Mouse (Mus musculus) heart, embryonic 16.5 days (tissue): ENCODE results near the gene Ncoa5. TPM values are rescaled to one million over a fixed set of nuclear protein-coding genes. Genes with fewer than 3 reads are reported as not detected.

Source experiments
- ATAC-seq: fragments of 200-750 bp; cut with Nextera tagmentation; replicated peaks from 2 replicates; pipeline ENCODE4 v1.8.0; 2017; ENCODE audit warnings: moderate number of reproducible peaks; ENCODE audit not compliant: insufficient read depth, low FRiP score; ENCODE audit errors: extremely low read depth
- H3K27ac ChIP-seq: fragments of 300-500 bp; sonication (generic); 2 replicates; pipeline ENCODE4 v1.5.1; 2014; ENCODE audit warnings: mild to moderate bottlenecking, low read length, control low read depth, moderate library complexity
- H3K27me3 ChIP-seq: fragments of 300-500 bp; sonication (generic); 2 replicates; pipeline ENCODE4 v1.6.1; 2014; ENCODE audit warnings: low read length, mixed read lengths; ENCODE audit not compliant: control insufficient read depth, insufficient read depth
- H3K36me3 ChIP-seq: fragments of 300-500 bp; sonication (generic); 2 replicates; pipeline ENCODE4 v1.6.1; 2014; ENCODE audit not compliant: control insufficient read depth, insufficient read depth
- H3K4me1 ChIP-seq: fragments of 300-500 bp; sonication (generic); 2 replicates; pipeline ENCODE4 v1.6.1; 2014; ENCODE audit warnings: low read length, mixed read lengths; ENCODE audit not compliant: control insufficient read depth, insufficient read depth
- H3K4me2 ChIP-seq: fragments of 300-500 bp; sonication (generic); 2 replicates; pipeline ENCODE4 v1.6.1; 2014; ENCODE audit warnings: low read depth, mild to moderate bottlenecking, control low read depth, low read length
- H3K4me3 ChIP-seq: fragments of 300-500 bp; sonication (generic); 2 replicates; pipeline ENCODE4 v1.5.1; 2014; ENCODE audit warnings: mild to moderate bottlenecking, control low read depth, low read length
- H3K9ac ChIP-seq: fragments of 300-500 bp; sonication (generic); 2 replicates; pipeline ENCODE4 v1.6.1; 2014; ENCODE audit warnings: low read length, control low read depth
- H3K9me3 ChIP-seq: fragments of 300-500 bp; sonication (generic); replicated peaks from 2 replicates; pipeline ENCODE4 v1.6.1; 2016; ENCODE audit warnings: low read length; ENCODE audit not compliant: control insufficient read depth
- WGBS: fragments of 180-500 bp; shearing (Covaris S2); extraction: QIAGEN DNeasy Blood & Tissue Kit; methylation state at CpG from one replicate; pipeline ENCODE4 v1.1.7; 2014; 5-methylcytosine and 5-hydroxymethylcytosine counted together
- polyA plus RNA-seq: library from polyadenylated mRNA; unstranded; fragments of >200 nt; fragmentation: Nextera tagmentation; extraction: Ambion mirVana; gene quantifications from 2 replicates; pipeline ENCODE4 v1.2.1, GENCODE M21; 2015

The Ncoa5 gene
- polyA plus RNA-seq = 42.5 and 43.2 TPM in 2 replicates

DNA sequence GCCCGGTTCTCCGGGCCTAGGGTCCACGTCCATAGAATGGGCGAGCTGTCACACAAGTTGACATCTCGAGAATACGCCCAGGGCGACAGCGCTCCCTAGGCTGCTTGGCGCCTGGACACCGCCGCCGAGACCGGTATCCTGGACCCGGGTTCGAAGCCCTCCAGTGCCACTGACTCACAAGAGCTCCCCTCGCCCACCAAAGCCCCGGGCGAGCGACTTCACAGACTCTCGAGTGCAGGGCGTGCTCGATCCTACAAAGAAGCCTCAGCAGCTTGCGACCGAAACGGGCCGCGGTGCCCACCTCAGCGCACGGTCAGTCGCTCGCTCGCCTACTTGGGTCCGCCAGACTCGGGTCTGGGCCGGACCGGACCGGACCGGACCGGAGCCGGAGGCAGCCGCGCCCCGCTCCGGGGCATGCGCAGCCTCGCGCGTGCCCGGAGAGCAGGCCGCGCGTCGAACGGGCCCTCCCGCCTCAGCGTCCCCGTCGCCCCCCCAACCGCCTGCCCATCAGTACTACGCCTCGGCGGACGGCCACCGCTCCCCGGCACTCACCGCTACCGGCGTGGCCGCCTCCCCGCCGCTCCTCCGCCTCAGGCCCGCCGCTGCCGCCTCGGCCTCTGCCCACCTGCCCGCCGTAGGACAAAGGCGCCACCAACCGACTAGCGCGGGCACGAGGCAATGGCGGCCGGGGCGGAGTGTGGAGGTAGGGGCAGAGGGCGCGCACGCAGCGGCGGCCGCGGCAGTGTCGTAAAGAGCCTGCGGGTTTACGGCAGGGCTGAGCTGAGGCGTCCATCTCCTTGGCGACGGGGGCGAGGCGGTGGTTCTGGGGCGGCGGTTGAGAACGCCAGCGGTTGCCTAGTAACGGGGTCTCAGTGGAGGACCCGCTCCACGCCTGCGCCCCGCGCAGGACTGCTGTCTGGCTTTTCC is at the start of gene Ncoa5:
Gene Ncoa5 (minus strand): TSS at position 737 of the 927 bp plus-strand sequence.
- H3K4me3 ChIP-seq = peak within 1 kb of the TSS; percentile 92
- H3K36me3 ChIP-seq = no peaks in the 10 kb centered on the region
- H3K9ac ChIP-seq = peak within 1 kb of the TSS; percentile 96
- under 1% methylated on average over 103 of the region's 111 CpGs for WGBS
- H3K27ac ChIP-seq = peak within 1 kb of the TSS; percentile 80
- H3K27me3 ChIP-seq = no peaks in the 10 kb centered on the region
- peak; percentile 96 for ATAC-seq
- peaks cover 14% of the 10 kb centered on the region for H3K4me1 ChIP-seq
- H3K9me3 ChIP-seq = no peaks in the 10 kb centered on the region
- peak within 1 kb of the TSS; percentile 76 for H3K4me2 ChIP-seq

DNA sequence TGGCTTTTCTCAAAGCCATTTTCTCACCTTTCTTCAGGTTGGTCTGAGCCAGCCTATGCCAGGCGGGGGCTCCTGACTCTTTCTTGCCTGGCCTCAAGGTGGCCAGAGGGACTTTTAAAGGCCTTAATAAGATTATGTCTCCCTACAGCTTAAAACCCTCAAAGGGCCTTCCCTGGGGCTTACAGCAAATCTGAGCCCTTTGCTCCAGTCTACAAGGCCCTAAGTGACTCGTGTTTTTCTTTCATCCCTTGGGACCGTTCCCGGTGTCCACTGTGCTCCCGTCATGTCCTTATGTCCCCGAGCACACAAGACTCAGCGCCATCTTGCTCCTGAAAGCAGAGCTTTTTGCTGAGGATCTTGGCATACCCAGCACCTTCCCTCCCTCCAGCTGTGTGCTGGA is 46.6 kb upstream of the Ncoa5 start:
- H3K4me2 ChIP-seq = no peak overlapping the region
- no peak overlapping the region for H3K4me3 ChIP-seq
- H3K27ac ChIP-seq = no peak overlapping the region
- H3K27me3 ChIP-seq = peaks cover 53% of the 10 kb centered on the region
- no peak for ATAC-seq
- no peaks in the 10 kb centered on the region for H3K4me1 ChIP-seq
- no peaks in the 10 kb centered on the region for H3K36me3 ChIP-seq
- H3K9me3 ChIP-seq = no peaks in the 10 kb centered on the region
- WGBS = 14% methylated on average over 7 of the region's 7 CpGs
- no peak overlapping the region for H3K9ac ChIP-seq

DNA sequence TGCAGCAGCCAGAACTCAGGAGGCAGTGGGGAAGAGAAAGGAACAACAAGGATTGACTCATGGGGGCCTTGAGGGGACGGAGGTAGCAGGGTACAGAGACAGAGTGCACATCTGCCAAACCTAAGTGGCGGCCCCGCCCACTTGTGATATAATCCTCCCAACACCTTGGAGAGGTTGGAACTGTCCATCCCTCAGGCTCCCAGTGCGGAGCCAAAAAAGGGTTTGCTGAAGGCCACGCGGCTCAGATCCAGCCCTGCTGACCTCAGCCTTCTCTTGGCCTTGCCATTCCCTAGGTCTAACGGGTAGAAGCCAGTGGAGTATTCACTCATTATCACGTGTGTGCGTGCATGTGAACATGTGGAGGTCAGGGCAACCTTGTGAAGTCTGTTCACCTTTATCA is 46.0 kb upstream of the Ncoa5 start:
- Histone ChIP-seq H3K4me3 (no peak overlapping the region), H3K27me3 (peaks cover 59% of the 10 kb centered on the region), H3K9ac (no peak overlapping the region), H3K36me3 (no peaks in the 10 kb centered on the region), H3K4me2 (no peak overlapping the region), H3K4me1 (no peaks in the 10 kb centered on the region), H3K27ac (no peak overlapping the region), H3K9me3 (no peaks in the 10 kb centered on the region)
- ATAC-seq = no peak
- 18% methylated on average over 9 of the region's 9 CpGs for WGBS

DNA sequence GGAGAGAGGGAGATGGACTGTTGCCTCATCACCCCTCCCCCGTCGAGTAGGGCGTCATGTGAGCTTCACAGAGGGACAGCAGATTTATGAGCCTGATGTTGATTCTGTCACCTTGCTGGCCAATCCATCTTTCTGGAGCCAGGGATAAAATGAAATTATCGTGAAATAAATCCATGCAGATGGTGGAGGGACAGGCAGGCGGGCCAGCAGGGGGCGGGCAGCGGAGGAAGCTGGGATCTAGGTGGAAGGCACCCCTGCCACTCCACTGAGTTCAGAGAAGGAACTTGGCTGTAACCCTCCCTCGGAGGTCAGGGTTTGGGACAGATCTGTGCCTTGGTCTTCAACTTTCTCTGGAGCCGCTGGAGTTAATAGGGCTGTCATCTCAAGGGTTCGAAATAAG is 43.9 kb upstream of the Ncoa5 start:
- no peaks in the 10 kb centered on the region for H3K9me3 ChIP-seq
- no peak for ATAC-seq
- peaks cover 73% of the 10 kb centered on the region for H3K27me3 ChIP-seq
- H3K36me3 ChIP-seq = no peaks in the 10 kb centered on the region
- H3K4me3 ChIP-seq = no peak overlapping the region
- WGBS = 21% methylated on average over 10 of the region's 10 CpGs
- H3K9ac ChIP-seq = no peak overlapping the region
- no peak overlapping the region for H3K4me2 ChIP-seq
- no peak overlapping the region for H3K27ac ChIP-seq
- 0 out of 2 replicates have a peak, but pooled peaks cover 2% of the 10 kb centered on the region for H3K4me1 ChIP-seq

DNA sequence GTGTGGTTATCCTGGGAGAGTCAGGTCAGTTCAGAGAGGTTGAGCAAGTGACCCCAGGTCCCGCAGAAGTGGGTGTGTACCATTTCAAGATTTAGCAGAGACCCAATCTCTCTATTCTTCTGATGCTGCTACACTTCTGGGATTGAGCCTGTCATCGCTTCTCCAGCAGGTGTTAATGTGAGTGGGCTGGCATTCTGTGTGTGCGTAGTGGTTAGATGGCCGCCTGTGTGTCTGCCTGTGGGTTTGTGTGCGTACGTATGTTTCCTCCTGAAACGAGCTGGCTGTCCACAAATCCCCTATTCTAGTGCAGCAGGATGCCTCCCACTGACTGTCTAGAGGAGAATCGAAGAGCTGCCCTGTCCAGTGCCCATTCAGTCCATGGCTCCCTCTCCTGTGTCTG is 43.4 kb upstream of the Ncoa5 start:
- no peak overlapping the region for H3K4me2 ChIP-seq
- H3K9me3 ChIP-seq = no peaks in the 10 kb centered on the region
- no peaks in the 10 kb centered on the region for H3K36me3 ChIP-seq
- ATAC-seq = no peak
- no peak overlapping the region for H3K4me3 ChIP-seq
- H3K27me3 ChIP-seq = peaks cover 78% of the 10 kb centered on the region
- H3K27ac ChIP-seq = no peak overlapping the region
- WGBS = 54% methylated on average over 8 of the region's 8 CpGs
- H3K9ac ChIP-seq = no peak overlapping the region
- H3K4me1 ChIP-seq = 0 out of 2 replicates have a peak, but pooled peaks cover 2% of the 10 kb centered on the region

DNA sequence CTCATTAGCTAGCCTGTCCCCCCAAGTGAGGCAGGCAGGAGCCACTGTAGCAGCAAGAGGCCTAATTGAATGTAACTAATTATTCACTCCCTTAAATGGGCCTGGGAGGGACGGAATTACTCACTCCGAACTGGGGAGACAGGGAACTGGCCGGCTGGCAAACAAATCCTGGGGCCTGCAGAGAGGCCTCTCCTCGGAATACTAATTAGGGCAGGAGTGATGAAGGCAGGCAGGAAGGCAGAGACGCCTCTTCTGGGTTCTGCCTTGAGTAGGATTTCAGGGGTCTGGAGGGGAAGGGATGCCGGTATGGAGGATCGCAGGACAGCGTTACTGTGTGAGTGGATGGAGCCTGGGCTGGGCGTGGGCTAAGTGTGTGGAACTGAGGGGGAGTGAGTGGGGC is 42.4 kb upstream of the Ncoa5 start:
- Histone ChIP-seq H3K9ac (no peak overlapping the region), H3K36me3 (no peaks in the 10 kb centered on the region), H3K4me3 (no peak overlapping the region), H3K27ac (no peak overlapping the region), H3K4me2 (no peak overlapping the region), H3K9me3 (no peaks in the 10 kb centered on the region), H3K27me3 (peaks cover 84% of the 10 kb centered on the region), H3K4me1 (0 out of 2 replicates have a peak, but pooled peaks cover 2% of the 10 kb centered on the region)
- no peak for ATAC-seq
- 9% methylated on average over 9 of the region's 9 CpGs for WGBS

DNA sequence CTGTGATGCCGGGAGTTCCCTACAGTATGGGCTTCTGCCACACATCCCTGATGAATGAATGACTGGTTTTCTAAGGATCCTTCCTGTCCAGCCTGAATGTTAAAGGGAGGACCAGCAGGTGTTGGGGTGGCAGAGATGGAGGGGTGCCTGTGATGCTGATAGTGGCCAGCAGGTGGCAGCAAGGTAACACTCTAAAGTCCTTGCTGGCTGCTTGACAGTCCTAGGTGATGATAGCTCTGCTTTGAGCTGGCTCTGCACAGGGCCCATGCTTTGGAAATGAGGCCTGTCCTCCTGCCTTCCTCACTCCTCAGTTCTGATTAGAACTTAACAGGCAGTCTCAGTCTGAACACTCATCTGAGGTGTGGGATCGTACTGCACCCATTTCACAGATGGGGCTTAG is 40.3 kb upstream of the Ncoa5 start:
- H3K4me1 ChIP-seq = 0 out of 2 replicates have a peak, but pooled peaks cover 2% of the 10 kb centered on the region
- 38% methylated on average over 2 of the region's 2 CpGs for WGBS
- H3K27ac ChIP-seq = no peak overlapping the region
- no peak for ATAC-seq
- no peaks in the 10 kb centered on the region for H3K36me3 ChIP-seq
- H3K9me3 ChIP-seq = no peaks in the 10 kb centered on the region
- no peak overlapping the region for H3K9ac ChIP-seq
- H3K27me3 ChIP-seq = peaks cover 78% of the 10 kb centered on the region
- no peak overlapping the region for H3K4me3 ChIP-seq
- H3K4me2 ChIP-seq = no peak overlapping the region

DNA sequence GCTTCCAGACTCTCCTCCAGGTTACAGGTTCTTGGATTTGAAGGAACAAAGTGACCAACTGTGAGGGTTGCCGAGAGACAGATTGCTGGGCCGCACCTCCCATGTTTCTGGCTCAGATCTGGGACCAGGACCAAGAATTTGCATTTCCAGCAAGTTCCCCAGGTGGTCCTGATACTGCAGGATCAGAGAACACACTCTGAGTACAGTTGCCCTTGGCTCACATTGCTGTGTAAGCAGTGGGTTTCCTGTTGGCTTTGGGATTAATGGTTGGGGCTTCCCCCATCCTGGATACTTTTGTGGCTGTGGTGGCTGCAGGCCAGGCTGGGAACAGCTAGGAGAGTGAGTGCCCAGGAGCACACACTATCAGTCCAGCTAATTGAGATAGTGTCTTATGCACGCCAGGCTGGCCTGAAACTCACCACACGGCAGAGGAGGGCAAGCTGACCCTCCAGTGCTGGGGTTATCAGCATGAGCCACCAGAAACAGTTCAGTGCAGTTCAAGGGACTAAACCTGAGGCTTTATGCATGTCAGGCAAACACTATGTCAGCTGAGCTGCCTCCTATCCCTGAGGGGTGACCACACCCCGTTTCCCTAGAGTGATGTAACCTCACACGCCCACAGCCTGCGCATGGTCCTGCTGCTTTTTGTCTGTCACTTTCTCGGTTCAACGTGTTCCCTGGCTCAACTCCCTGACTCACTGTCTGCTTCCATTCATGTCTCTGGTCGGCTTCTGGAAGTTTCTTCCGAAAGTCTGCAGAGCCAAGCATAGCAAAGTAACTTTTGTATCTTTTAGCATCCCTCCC is 39.6 kb upstream of the Ncoa5 start:
- Histone ChIP-seq H3K9ac (no peak overlapping the region), H3K27ac (no peak overlapping the region), H3K4me1 (0 out of 2 replicates have a peak, but pooled peaks cover 2% of the 10 kb centered on the region), H3K4me3 (no peak overlapping the region), H3K4me2 (no peak overlapping the region), H3K27me3 (peaks cover 72% of the 10 kb centered on the region), H3K36me3 (no peaks in the 10 kb centered on the region), H3K9me3 (no peaks in the 10 kb centered on the region)
- WGBS = 27% methylated on average over 11 of the region's 11 CpGs
- ATAC-seq = peak; percentile 67

DNA sequence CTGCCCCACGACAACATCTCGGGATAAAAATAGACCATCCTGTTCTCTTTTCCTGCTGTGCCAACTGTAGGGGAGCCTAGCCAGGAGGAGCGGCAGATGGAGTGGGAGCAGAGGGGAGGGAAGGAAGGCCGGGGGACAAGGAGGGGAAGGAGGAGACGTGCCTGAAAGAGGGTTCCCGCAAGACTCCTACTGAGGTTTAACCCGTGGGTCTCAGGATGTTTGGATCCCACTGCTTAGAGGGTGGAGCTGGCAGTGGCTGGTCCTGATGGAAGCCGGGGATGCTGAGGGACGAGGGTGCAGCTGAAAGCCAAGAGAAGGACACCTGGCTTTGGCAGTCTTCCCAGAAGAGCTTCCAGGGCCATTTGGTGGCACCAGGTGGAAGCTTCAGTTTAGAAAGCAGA is 38.7 kb upstream of the Ncoa5 start:
- no peak overlapping the region for H3K9ac ChIP-seq
- H3K27me3 ChIP-seq = peaks cover 64% of the 10 kb centered on the region
- H3K9me3 ChIP-seq = no peaks in the 10 kb centered on the region
- 17% methylated on average over 9 of the region's 9 CpGs for WGBS
- no peak for ATAC-seq
- no peaks in the 10 kb centered on the region for H3K36me3 ChIP-seq
- no peak overlapping the region for H3K27ac ChIP-seq
- H3K4me2 ChIP-seq = no peak overlapping the region
- H3K4me3 ChIP-seq = no peak overlapping the region
- H3K4me1 ChIP-seq = 0 out of 2 replicates have a peak, but pooled peaks cover 2% of the 10 kb centered on the region
